Mouse (Mus musculus) G1E (cell line): ENCODE measurements around the gene Apol9b.

Source experiments
- CTCF ChIP-seq: IDR thresholded peaks from 2 replicates; pipeline ENCODE4 v1.5.1; 2012; ENCODE audit warnings: low read depth, low read length, inconsistent platforms, mixed read lengths
- GATA1 ChIP-seq: IDR thresholded peaks from 2 replicates; pipeline ENCODE4 v1.6.1; 2012; ENCODE audit warnings: borderline replicate concordance, low read length, inconsistent platforms, mixed read lengths

DNA sequence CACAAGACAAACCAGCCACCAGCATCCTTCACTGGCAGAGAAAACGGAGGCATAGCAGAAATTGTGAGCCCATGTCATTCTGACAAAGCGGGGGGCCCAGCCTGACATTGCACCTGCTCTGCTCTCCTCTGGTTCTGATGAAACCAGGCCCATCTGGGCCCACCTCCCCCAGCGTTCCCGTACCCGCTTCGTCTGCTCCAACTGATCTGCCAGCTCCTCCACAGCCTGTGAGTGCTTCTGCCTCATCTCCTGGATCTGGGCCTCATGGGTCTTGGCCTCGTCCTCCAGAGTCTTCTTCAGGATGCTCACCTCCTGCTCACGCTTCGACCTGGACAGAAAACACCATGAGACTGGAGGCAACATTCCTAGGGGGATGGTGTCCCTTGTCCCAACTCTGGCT lies 42.1 kb downstream of the Apol9b start:
- no peak for TF ChIP-seq CTCF
- TF ChIP-seq GATA1, result no peak
